Mouse (Mus musculus): ENCODE measurements around the gene Tdgf1. TPM values are rescaled to one million over a fixed set of nuclear protein-coding genes. Genes with fewer than 3 reads are reported as not detected.

Tdgf1 gene
- polyA plus RNA-seq, 1 experiment from 2014 or later: not detected

DNA sequence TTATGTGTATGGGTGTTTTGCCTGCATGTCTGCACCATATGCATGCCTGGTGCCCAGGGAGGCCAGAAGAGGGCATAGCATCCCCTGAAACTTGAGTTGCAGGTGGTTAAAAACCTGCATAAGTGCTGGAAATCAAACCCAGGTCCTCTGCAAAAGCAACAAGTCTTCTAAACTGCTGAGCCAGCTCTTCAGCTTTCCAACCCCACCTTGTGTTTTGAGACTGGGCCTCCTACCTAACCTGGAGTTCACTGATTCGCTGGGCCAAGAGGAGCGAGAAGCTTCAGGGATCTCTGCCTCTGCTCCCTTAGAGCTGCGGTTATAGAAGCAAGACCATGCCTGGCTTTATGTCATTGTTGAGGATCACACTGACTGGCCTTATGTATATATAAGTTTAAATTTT is 4.2 kb upstream of the Tdgf1 start:
- no peak for TF ChIP-seq CTCF (IDR thresholded peaks at IDR 0.05; ENCODE audit: low read depth)
- Histone ChIP-seq H3K4me3 (replicated peaks; ENCODE audit: low read depth, low read length) (no peak overlapping the region), H3K27me3 (ENCODE audit: insufficient read depth, low read length) (peaks cover 18% of the 10 kb centered on the region), H3K4me2 (ENCODE audit: low read length) (no peak overlapping the region), H3K9ac (ENCODE audit: low read depth, low read length) (no peak overlapping the region), H3K27ac (no peak overlapping the region), H3K4me1 (replicated peaks; ENCODE audit: insufficient read depth, low read length) (no peaks in the 10 kb centered on the region), H3K36me3 (ENCODE audit: insufficient read depth, low read length) (no peaks in the 10 kb centered on the region), H3K9me3 (replicated peaks; ENCODE audit: low read length) (no peaks in the 10 kb centered on the region)
- ATAC-seq (replicated peaks; ENCODE audit: low FRiP score, low read depth): no peak
- WGBS: 93% methylated on average over 3 of the region's 3 CpGs
- DNase-seq (ENCODE audit: low spot score): no peak

DNA sequence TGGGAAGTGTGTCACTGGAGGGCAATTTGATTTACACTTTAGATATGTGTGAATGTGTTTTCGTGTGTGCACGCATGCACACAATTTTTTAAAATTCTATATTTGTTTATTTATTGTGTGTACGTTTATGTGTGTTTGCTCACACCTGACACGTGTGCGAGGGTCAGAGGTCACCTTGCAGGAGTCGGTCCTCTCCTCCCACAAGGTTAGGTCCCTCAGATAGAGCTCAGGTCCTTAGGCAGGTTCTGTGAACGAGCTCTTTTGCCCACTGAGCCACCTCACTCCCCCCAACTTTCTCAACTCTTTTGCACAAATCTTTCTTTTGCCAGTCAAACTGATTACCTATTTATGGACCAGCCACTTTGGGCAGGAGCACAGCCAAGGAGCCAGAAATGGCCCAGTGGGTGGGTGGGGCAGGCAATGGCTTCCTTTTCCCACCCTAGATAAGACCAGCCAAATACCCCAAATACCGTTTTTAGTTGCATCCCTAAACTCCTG is 2.9 kb upstream of the Tdgf1 start:
- H3K4me1 ChIP-seq (replicated peaks; ENCODE audit: insufficient read depth, low read length): no peaks in the 10 kb centered on the region
- H3K27ac ChIP-seq: no peak overlapping the region
- no peaks in the 10 kb centered on the region for H3K36me3 ChIP-seq (ENCODE audit: insufficient read depth, low read length)
- H3K9me3 ChIP-seq (replicated peaks; ENCODE audit: low read length): no peaks in the 10 kb centered on the region
- no peak for ATAC-seq (replicated peaks; ENCODE audit: low FRiP score, low read depth)
- H3K4me2 ChIP-seq (ENCODE audit: low read length): no peak overlapping the region
- no peak for DNase-seq (ENCODE audit: low spot score)
- no peak for TF ChIP-seq CTCF (IDR thresholded peaks at IDR 0.05; ENCODE audit: low read depth)
- H3K27me3 ChIP-seq (ENCODE audit: insufficient read depth, low read length): peaks cover 26% of the 10 kb centered on the region
- H3K4me3 ChIP-seq (replicated peaks; ENCODE audit: low read depth, low read length): no peak overlapping the region
- WGBS: 52% methylated on average over 8 of the region's 8 CpGs
- H3K9ac ChIP-seq (ENCODE audit: low read depth, low read length): no peak overlapping the region

DNA sequence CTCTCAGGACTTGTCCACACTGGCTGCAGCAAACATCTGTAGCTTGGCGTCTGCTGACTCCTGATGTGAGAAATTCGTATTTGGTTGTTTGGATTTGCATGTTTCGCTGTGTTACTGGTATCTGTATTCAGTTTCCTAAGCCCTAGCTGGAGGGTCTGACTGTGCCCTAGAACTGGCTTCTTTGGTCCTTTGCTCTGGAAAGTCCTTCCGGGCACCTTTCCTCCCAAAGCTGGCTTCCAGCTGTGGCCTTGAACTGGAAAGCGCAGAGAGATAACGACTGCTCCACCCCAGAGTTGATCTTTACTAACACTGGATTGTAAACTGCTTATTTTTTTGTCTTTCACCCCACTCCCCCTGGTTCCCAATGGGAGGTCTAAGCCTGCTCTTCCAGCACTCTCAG is 1.9 kb upstream of the Tdgf1 start:
- H3K27ac ChIP-seq: no peak overlapping the region
- H3K36me3 ChIP-seq (ENCODE audit: insufficient read depth, low read length): no peaks in the 10 kb centered on the region
- H3K27me3 ChIP-seq (ENCODE audit: insufficient read depth, low read length): peaks cover 26% of the 10 kb centered on the region
- H3K9me3 ChIP-seq (replicated peaks; ENCODE audit: low read length): no peaks in the 10 kb centered on the region
- no peaks in the 10 kb centered on the region for H3K4me1 ChIP-seq (replicated peaks; ENCODE audit: insufficient read depth, low read length)
- ATAC-seq (replicated peaks; ENCODE audit: low FRiP score, low read depth) (no peak), DNase-seq (ENCODE audit: low spot score) (no peak)
- 67% methylated on average over 6 of the region's 6 CpGs for WGBS
- no peak overlapping the region for H3K4me3 ChIP-seq (replicated peaks; ENCODE audit: low read depth, low read length)
- TF ChIP-seq CTCF (IDR thresholded peaks at IDR 0.05; ENCODE audit: low read depth): no peak
- H3K4me2 ChIP-seq (ENCODE audit: low read length): no peak overlapping the region
- no peak overlapping the region for H3K9ac ChIP-seq (ENCODE audit: low read depth, low read length)

DNA sequence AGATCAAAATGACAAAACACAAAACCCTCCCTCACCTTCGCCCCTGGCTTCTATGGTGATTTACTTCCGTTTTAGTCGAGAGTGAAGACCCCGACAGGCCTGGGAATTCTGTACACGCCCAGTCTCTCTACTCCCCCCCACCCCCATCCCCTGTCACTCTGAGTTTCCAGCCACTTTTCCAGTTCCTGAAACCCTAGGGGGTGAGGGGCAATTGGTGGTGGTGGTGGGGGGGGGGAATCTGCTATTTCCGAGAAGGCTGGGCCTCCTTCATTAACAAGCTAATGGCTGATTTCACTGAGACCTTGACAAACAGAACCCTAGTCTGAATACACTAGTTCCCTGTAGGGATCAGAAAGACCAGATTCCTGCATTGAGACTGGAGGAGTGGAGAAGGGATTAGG is 1.3 kb upstream of the Tdgf1 start:
- no peaks in the 10 kb centered on the region for H3K9me3 ChIP-seq (replicated peaks; ENCODE audit: low read length)
- no peaks in the 10 kb centered on the region for H3K4me1 ChIP-seq (replicated peaks; ENCODE audit: insufficient read depth, low read length)
- H3K4me3 ChIP-seq (replicated peaks; ENCODE audit: low read depth, low read length): no peak overlapping the region
- WGBS: 32% methylated on average over 6 of the region's 6 CpGs
- ATAC-seq (replicated peaks; ENCODE audit: low FRiP score, low read depth): no peak
- no peak for DNase-seq (ENCODE audit: low spot score)
- no peak overlapping the region for H3K27ac ChIP-seq
- H3K4me2 ChIP-seq (ENCODE audit: low read length): no peak overlapping the region
- no peaks in the 10 kb centered on the region for H3K36me3 ChIP-seq (ENCODE audit: insufficient read depth, low read length)
- H3K27me3 ChIP-seq (ENCODE audit: insufficient read depth, low read length): peaks cover 26% of the 10 kb centered on the region
- TF ChIP-seq CTCF (IDR thresholded peaks at IDR 0.05; ENCODE audit: low read depth): no peak
- H3K9ac ChIP-seq (ENCODE audit: low read depth, low read length): no peak overlapping the region

DNA sequence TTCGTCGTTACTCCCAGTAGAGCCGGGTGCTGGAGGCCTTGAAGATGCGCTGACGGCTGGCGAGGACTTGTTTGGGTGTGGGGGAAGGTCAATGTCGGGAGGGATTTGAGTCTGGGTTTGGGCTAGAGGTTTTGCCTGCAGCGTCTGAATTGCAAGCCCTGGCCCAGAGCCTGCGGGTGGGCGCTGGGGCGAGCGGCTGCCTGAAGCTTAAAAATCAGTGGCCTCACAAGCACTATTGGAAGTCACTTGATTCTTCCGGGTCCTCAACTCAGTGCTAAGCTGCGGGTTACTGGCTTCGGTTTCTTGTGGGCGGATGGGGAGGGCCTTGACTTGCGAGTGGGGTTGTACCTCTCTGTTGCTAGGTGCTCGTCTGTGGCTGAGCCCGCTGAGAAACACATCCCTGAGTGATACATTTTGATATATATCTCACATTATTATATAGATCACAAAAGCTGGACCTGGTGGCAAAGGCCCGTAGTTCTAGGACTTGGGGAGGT is 638 bp upstream of the Tdgf1 start:
- Histone ChIP-seq H3K4me2 (ENCODE audit: low read length) (no peak overlapping the region), H3K4me3 (replicated peaks; ENCODE audit: low read depth, low read length) (no peak overlapping the region), H3K9ac (ENCODE audit: low read depth, low read length) (no peak overlapping the region), H3K9me3 (replicated peaks; ENCODE audit: low read length) (no peaks in the 10 kb centered on the region), H3K27me3 (ENCODE audit: insufficient read depth, low read length) (peaks cover 26% of the 10 kb centered on the region), H3K27ac (no peak overlapping the region), H3K36me3 (ENCODE audit: insufficient read depth, low read length) (no peaks in the 10 kb centered on the region), H3K4me1 (replicated peaks; ENCODE audit: insufficient read depth, low read length) (no peaks in the 10 kb centered on the region)
- WGBS: 26% methylated on average over 20 of the region's 20 CpGs
- ATAC-seq (replicated peaks; ENCODE audit: low FRiP score, low read depth): no peak
- no peak for TF ChIP-seq CTCF (IDR thresholded peaks at IDR 0.05; ENCODE audit: low read depth)
- DNase-seq (ENCODE audit: low spot score): no peak

DNA sequence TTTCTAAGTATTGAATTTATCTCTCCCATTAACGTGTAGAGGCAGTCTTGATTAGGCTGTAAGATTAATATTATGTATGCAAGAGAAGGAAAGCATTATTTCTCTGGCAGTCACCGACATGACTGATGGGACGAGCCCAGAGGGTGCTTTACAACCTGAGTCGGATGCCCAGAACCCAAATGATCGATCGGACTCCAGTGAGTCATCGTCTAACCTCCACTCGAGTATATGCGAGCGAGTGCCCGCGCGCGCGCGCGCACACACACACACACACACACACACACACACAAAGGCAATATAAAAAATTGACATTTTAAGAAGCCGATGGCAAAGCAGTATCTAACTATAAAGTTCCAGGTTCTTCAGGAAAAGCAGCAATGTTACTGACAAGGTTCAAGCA is 615 bp downstream of the Tdgf1 start:
- Histone ChIP-seq H3K9me3 (replicated peaks; ENCODE audit: low read length) (no peaks in the 10 kb centered on the region), H3K27me3 (ENCODE audit: insufficient read depth, low read length) (peaks cover 26% of the 10 kb centered on the region), H3K36me3 (ENCODE audit: insufficient read depth, low read length) (no peaks in the 10 kb centered on the region), H3K4me2 (ENCODE audit: low read length) (no peak overlapping the region), H3K9ac (ENCODE audit: low read depth, low read length) (no peak overlapping the region), H3K4me3 (replicated peaks; ENCODE audit: low read depth, low read length) (no peak overlapping the region), H3K4me1 (replicated peaks; ENCODE audit: insufficient read depth, low read length) (no peaks in the 10 kb centered on the region), H3K27ac (no peak overlapping the region)
- TF ChIP-seq CTCF (IDR thresholded peaks at IDR 0.05; ENCODE audit: low read depth): no peak
- ATAC-seq (replicated peaks; ENCODE audit: low FRiP score, low read depth): no peak
- DNase-seq (ENCODE audit: low spot score): no peak
- WGBS: 10% methylated on average over 18 of the region's 18 CpGs

DNA sequence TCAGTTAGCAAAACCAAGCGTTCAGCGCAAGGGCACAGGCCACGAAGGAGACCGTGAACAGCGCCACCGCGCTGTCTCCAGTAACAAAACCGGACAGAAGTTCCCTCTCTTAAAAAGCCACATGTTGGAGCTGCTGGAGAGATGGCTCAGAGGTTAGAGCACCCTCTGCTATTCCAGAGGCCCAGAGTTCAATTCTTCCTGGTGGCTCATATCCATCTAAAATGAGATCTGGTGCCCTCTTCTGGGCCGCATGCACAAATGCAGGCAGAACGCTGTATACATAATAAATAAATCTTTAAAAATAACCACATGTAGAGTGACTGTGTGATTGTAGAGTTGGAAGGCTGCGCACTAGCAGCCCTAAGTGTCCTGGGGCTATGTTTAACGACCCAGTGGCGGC is 1.7 kb downstream of the Tdgf1 start:
- whole genome bisulfite sequencing: 39% methylated on average over 13 of the region's 13 CpGs

More for the DNA sequence above, 1.7 kb downstream of the Tdgf1 start:
- Histone ChIP-seq H3K27me3 (ENCODE audit: insufficient read depth, low read length) (peaks cover 26% of the 10 kb centered on the region), H3K4me3 (replicated peaks; ENCODE audit: low read depth, low read length) (no peak overlapping the region), H3K9me3 (replicated peaks; ENCODE audit: low read length) (no peaks in the 10 kb centered on the region), H3K9ac (ENCODE audit: low read depth, low read length) (no peak overlapping the region), H3K4me1 (replicated peaks; ENCODE audit: insufficient read depth, low read length) (no peaks in the 10 kb centered on the region), H3K4me2 (ENCODE audit: low read length) (no peak overlapping the region), H3K36me3 (ENCODE audit: insufficient read depth, low read length) (no peaks in the 10 kb centered on the region), H3K27ac (no peak overlapping the region)
- DNase-seq (ENCODE audit: low spot score) (peak; percentile 55), ATAC-seq (replicated peaks; ENCODE audit: low FRiP score, low read depth) (no peak)
- TF ChIP-seq CTCF (IDR thresholded peaks at IDR 0.05; ENCODE audit: low read depth): peak; percentile 70
